In the genomic region with DNA sequence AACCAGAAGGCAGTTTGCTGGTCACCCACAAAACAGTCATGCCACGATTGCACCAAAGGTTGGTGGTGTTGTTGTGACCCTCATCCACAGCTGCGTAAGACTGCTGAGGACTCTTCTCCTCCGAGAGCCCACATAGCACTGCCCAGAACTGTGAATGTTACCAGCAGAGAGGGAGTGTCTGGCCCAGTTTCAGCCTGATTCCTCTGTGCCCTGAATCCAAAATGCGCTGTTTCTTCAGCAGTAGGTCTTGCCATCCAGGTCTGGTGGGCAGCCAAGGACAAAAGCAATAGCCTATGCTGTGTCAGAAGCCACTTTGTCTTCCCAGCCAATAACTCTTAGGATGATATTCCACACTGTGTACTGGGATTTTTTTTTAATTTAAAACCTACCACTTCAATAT, we compare ENCODE assay signal across 17 mouse cellular contexts.
DNase-seq lines count a peak whose midpoint lies in the region; ATAC-seq and TF ChIP-seq lines count a peak whose summit lies in the region.
"Had no signal": no experiment of that assay in that cellular context is flagged by ENCODE, and none has a peak within 500 bp of the region (broad histone marks: within the 10 kb centered on the region; RNA-seq: fewer than 3 reads in every experiment).

No protein-coding gene starts in this region.

- no peak overlapping the region for H3K27ac ChIP-seq in forebrain, postnatal 0 days (ENCODE audit: low read depth, low read length)
- H3K27ac ChIP-seq in forebrain, embryonic 16.5 days (ENCODE audit: low read length): no peak overlapping the region
- H3K27ac ChIP-seq: hindbrain, embryonic 14.5 days; macrophage; neural tube, embryonic 13.5 days had no signal

- intact Hi-C loops in left cerebral cortex, postnatal 10 days (cut with DNase I): no loop called here

- peak; percentile 16 for DNase-seq in forebrain, postnatal 0 days
- peak; percentile 25 to 42 for DNase-seq in left cerebral cortex, postnatal 10 days (ENCODE audit: extremely low spot score in 1 of 2, low spot score in 2 of 2)
- no peak for DNase-seq in left cerebral cortex, adult 9 months (ENCODE audit: low spot score in 2 of 2)
- peak; percentile 22 to 23 for DNase-seq in frontal cortex, postnatal 10 days (ENCODE audit: low spot score in 2 of 2)
- DNase-seq in right cerebral cortex, postnatal 36 days (ENCODE audit: low spot score in 2 of 2): peak; percentile 9 to 20
- no peak for DNase-seq in heart, adult 9 months (ENCODE audit: low spot score in 2 of 2)
- DNase-seq: kidney, adult 18-20 months; kidney, postnatal 4 days; liver, postnatal 0 days; midbrain, embryonic 14.5 days; thymus, adult 2 months had no signal

- H3K36me3 ChIP-seq in forebrain, postnatal 0 days (ENCODE audit: insufficient read depth): no peaks in the 10 kb centered on the region
- no peaks in the 10 kb centered on the region for H3K36me3 ChIP-seq in forebrain, embryonic 16.5 days (ENCODE audit: control insufficient read depth, insufficient read depth)
- H3K36me3 ChIP-seq: neural tube, embryonic 13.5 days had no signal

- H3K4me3 ChIP-seq in forebrain, postnatal 0 days (ENCODE audit: low read depth, low read length): no peak overlapping the region
- H3K4me3 ChIP-seq in forebrain, embryonic 16.5 days (replicated peaks; ENCODE audit: low read length): no peak overlapping the region
- H3K4me3 ChIP-seq: erythroblast, embryonic 14.5 days; neural tube, embryonic 13.5 days had no signal

- no peak overlapping the region for H3K4me2 ChIP-seq in forebrain, postnatal 0 days (ENCODE audit: low read depth)
- no peak overlapping the region for H3K4me2 ChIP-seq in forebrain, embryonic 16.5 days (ENCODE audit: low read length)
- H3K4me2 ChIP-seq: hindbrain, embryonic 14.5 days; neural tube, embryonic 13.5 days had no signal

- no peak for TF ChIP-seq CTCF in forebrain, postnatal 0 days (IDR thresholded peaks at IDR 0.05; ENCODE audit: low read depth)

- H3K4me1 ChIP-seq in forebrain, postnatal 0 days (ENCODE audit: insufficient read depth): no peaks in the 10 kb centered on the region
- no peaks in the 10 kb centered on the region for H3K4me1 ChIP-seq in forebrain, embryonic 16.5 days (replicated peaks; ENCODE audit: control insufficient read depth, insufficient read depth, low read length)
- H3K4me1 ChIP-seq: neural tube, embryonic 13.5 days had no signal

- 80% methylated on average over 4 of the region's 4 CpGs for WGBS in forebrain, postnatal 0 days
- WGBS in forebrain, embryonic 16.5 days: 84% methylated on average over 4 of the region's 4 CpGs

- ATAC-seq in forebrain, postnatal 0 days: peak; percentile 50
- no peak for ATAC-seq in forebrain, embryonic 16.5 days
- ATAC-seq: CD4-positive, CD25-positive, alpha-beta regulatory T cell, adult 4 months; liver, postnatal 0 days had no signal

- no peaks in the 10 kb centered on the region for H3K9me3 ChIP-seq in forebrain, postnatal 0 days (ENCODE audit: low read length)
- no peaks in the 10 kb centered on the region for H3K9me3 ChIP-seq in forebrain, embryonic 16.5 days (ENCODE audit: control insufficient read depth, low read length)
- H3K9me3 ChIP-seq: neural tube, embryonic 13.5 days had no signal

- no peaks in the 10 kb centered on the region for H3K27me3 ChIP-seq in forebrain, postnatal 0 days (ENCODE audit: insufficient read depth, low read length)
- H3K27me3 ChIP-seq in forebrain, embryonic 16.5 days (replicated peaks; ENCODE audit: control insufficient read depth, insufficient read depth, low read length): no peaks in the 10 kb centered on the region
- H3K27me3 ChIP-seq: neural tube, embryonic 13.5 days had no signal

- no peak overlapping the region for H3K9ac ChIP-seq in forebrain, postnatal 0 days
- no peak overlapping the region for H3K9ac ChIP-seq in forebrain, embryonic 16.5 days (replicated peaks; ENCODE audit: low read depth, low read length)
- H3K9ac ChIP-seq: hindbrain, embryonic 14.5 days; liver, postnatal 0 days; neural tube, embryonic 13.5 days had no signal

Comparison
In these comparisons a context has a peak if more than half of its experiments do, and no peak if none do; other contexts are left out.
1. DNase-seq: peak in forebrain, postnatal 0 days (single experiment), left cerebral cortex, postnatal 10 days (2 of 2), frontal cortex, postnatal 10 days (2 of 2) and right cerebral cortex, postnatal 36 days (2 of 2); none in left cerebral cortex, adult 9 months (0 of 2) and heart, adult 9 months (0 of 2).